Mouse (Mus musculus): ENCODE data around the gene Nedd9. TPM values are rescaled to one million over a fixed set of nuclear protein-coding genes. Genes with fewer than 3 reads are reported as not detected.

The Nedd9 gene
- polyA plus RNA-seq, 1 experiment, result not detected

DNA sequence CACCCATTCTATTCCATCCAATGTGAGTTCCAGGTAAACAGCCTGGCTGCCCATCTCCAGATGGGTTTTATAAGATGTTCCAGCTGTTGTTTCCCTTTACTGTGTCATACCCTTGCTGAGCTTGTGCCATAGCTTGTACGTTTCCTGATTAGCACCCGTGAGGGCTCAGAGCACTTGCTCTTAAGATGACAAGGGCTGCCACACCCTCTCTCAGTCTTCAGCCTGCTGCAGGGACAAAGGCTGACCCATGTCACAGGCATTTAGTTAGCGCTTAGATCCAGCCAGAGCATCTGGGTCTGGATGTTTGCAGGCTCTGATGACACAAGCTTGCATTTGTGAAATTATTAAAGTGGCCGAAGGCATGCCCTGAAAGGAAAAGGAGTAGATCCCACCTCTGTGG, 187.1 kb downstream of the Nedd9 start:
- H3K9me3 ChIP-seq (ENCODE audit: control insufficient read depth, low read length), result no peaks in the 10 kb centered on the region
- TF ChIP-seq TAL1 (IDR thresholded peaks at IDR 0.05; ENCODE audit: low read length) (no peak), GATA1 (IDR thresholded peaks at IDR 0.05; ENCODE audit: low read length) (no peak)
- no peak overlapping the region for H3K4me3 ChIP-seq (replicated peaks)
- H3K36me3 ChIP-seq (ENCODE audit: control insufficient read depth), result no peaks in the 10 kb centered on the region
- H3K4me1 ChIP-seq (ENCODE audit: control insufficient read depth), result no peaks in the 10 kb centered on the region
- H3K27me3 ChIP-seq (ENCODE audit: control insufficient read depth), result no peaks in the 10 kb centered on the region

GRCm38 (mm10) chr13:41298996-41299395, 188.2 kb downstream of the Nedd9 start:
- TF ChIP-seq GATA1 (IDR thresholded peaks at IDR 0.05; ENCODE audit: low read length), result no peak
- TF ChIP-seq TAL1 (IDR thresholded peaks at IDR 0.05; ENCODE audit: low read length), result no peak
- H3K36me3 ChIP-seq (ENCODE audit: control insufficient read depth), result no peaks in the 10 kb centered on the region
- no peaks in the 10 kb centered on the region for H3K27me3 ChIP-seq (ENCODE audit: control insufficient read depth)
- no peaks in the 10 kb centered on the region for H3K9me3 ChIP-seq (ENCODE audit: control insufficient read depth, low read length)
- H3K4me3 ChIP-seq (replicated peaks), result no peak overlapping the region
- H3K4me1 ChIP-seq (ENCODE audit: control insufficient read depth), result no peaks in the 10 kb centered on the region

DNA sequence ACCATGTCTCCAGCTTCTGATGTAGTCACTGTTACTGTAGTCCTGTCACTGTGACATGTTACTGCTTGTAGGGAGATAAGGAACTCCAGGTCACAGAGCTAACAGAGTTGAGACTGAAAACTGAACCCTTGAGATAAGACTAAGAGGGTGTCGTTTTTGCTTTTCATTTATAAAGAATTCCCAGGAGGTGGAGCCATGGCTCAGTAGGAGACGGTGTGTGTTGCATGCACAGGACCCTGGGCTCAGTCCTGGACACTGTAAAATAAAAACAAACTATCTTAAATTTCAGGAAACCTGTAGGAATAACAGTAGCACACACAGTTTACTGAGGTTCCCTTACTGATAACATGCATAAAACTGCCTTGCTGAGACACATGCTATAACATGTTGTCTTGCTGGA, 188.6 kb downstream of the Nedd9 start:
- Histone ChIP-seq H3K4me1 (ENCODE audit: control insufficient read depth) (no peaks in the 10 kb centered on the region), H3K9me3 (ENCODE audit: control insufficient read depth, low read length) (no peaks in the 10 kb centered on the region), H3K27me3 (ENCODE audit: control insufficient read depth) (no peaks in the 10 kb centered on the region), H3K36me3 (ENCODE audit: control insufficient read depth) (no peaks in the 10 kb centered on the region), H3K4me3 (replicated peaks) (no peak overlapping the region)
- TF ChIP-seq GATA1 (IDR thresholded peaks at IDR 0.05; ENCODE audit: low read length) (no peak), TAL1 (IDR thresholded peaks at IDR 0.05; ENCODE audit: low read length) (no peak)

GRCm38 (mm10) chr13:41296396-41296795, 190.8 kb downstream of the Nedd9 start:
- no peaks in the 10 kb centered on the region for H3K36me3 ChIP-seq (ENCODE audit: control insufficient read depth)
- H3K27me3 ChIP-seq (ENCODE audit: control insufficient read depth), result no peaks in the 10 kb centered on the region
- H3K9me3 ChIP-seq (ENCODE audit: control insufficient read depth, low read length), result no peaks in the 10 kb centered on the region
- no peak overlapping the region for H3K4me3 ChIP-seq (replicated peaks)
- no peak for TF ChIP-seq TAL1 (IDR thresholded peaks at IDR 0.05; ENCODE audit: low read length)
- no peak for TF ChIP-seq GATA1 (IDR thresholded peaks at IDR 0.05; ENCODE audit: low read length)
- no peaks in the 10 kb centered on the region for H3K4me1 ChIP-seq (ENCODE audit: control insufficient read depth)

DNA sequence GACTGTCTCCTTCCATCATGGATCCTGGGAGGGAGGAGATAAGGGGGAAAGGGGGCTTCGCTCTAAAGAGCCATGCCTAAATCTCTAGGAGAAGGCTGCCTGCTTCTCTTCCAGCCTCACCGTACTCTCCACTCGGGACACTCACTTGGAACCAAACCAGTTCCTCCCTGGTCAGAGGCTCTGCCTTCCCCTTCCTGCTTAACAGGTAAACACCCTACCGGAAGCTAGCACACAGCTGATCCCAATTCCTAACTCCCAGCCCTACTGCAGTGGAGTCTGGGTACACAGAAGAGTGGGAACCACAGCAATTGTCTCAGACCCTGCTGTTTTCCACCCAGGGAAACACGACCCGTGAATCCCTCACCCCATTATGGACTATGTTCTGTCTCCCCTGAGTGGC, 191.3 kb downstream of the Nedd9 start:
- Histone ChIP-seq H3K27me3 (ENCODE audit: control insufficient read depth) (no peaks in the 10 kb centered on the region), H3K4me3 (replicated peaks) (no peak overlapping the region)

GRCm38 (mm10) chr13:41293595-41293994, 193.6 kb downstream of the Nedd9 start:
- no peak for TF ChIP-seq GATA1 (IDR thresholded peaks at IDR 0.05; ENCODE audit: low read length)
- no peak for TF ChIP-seq TAL1 (IDR thresholded peaks at IDR 0.05; ENCODE audit: low read length)
- no peaks in the 10 kb centered on the region for H3K36me3 ChIP-seq (ENCODE audit: control insufficient read depth)
- no peaks in the 10 kb centered on the region for H3K4me1 ChIP-seq (ENCODE audit: control insufficient read depth)
- no peaks in the 10 kb centered on the region for H3K9me3 ChIP-seq (ENCODE audit: control insufficient read depth, low read length)
- no peak overlapping the region for H3K4me3 ChIP-seq (replicated peaks)
- no peaks in the 10 kb centered on the region for H3K27me3 ChIP-seq (ENCODE audit: control insufficient read depth)

More for the DNA sequence above, 191.3 kb downstream of the Nedd9 start:
- H3K9me3 ChIP-seq (ENCODE audit: control insufficient read depth, low read length), result no peaks in the 10 kb centered on the region
- H3K36me3 ChIP-seq (ENCODE audit: control insufficient read depth), result no peaks in the 10 kb centered on the region
- no peaks in the 10 kb centered on the region for H3K4me1 ChIP-seq (ENCODE audit: control insufficient read depth)
- TF ChIP-seq GATA1 (IDR thresholded peaks at IDR 0.05; ENCODE audit: low read length) (no peak), TAL1 (IDR thresholded peaks at IDR 0.05; ENCODE audit: low read length) (no peak)

DNA sequence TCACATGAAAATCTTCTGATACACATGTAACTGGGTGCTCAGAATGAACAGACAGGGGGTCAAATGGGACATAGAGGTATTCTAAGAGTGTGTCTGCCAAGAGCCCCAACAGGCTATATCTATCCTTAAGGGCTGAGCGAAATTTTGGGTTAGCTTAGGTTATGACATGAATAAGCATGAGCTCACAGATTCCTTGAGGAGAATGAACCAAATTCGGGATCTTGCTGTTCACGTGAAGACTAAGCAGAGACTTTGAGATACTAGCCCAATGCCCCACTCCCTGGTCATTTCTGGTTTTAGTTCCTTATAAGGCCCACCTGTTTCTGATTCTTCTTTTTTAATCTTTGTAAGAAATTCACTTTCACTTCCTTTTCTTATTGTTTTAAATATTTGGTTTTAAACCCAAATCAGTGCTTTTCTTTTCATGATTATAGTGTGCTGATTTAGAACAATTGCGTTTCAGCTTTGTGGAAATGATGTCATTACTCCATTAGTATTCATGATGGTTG, 195.6 kb downstream of the Nedd9 start:
- Histone ChIP-seq H3K36me3 (ENCODE audit: control insufficient read depth) (no peaks in the 10 kb centered on the region), H3K4me3 (replicated peaks) (no peak overlapping the region), H3K9me3 (ENCODE audit: control insufficient read depth, low read length) (no peaks in the 10 kb centered on the region), H3K4me1 (ENCODE audit: control insufficient read depth) (no peaks in the 10 kb centered on the region), H3K27me3 (ENCODE audit: control insufficient read depth) (no peaks in the 10 kb centered on the region)
- TF ChIP-seq TAL1 (IDR thresholded peaks at IDR 0.05; ENCODE audit: low read length) (no peak), GATA1 (IDR thresholded peaks at IDR 0.05; ENCODE audit: low read length) (no peak)

DNA sequence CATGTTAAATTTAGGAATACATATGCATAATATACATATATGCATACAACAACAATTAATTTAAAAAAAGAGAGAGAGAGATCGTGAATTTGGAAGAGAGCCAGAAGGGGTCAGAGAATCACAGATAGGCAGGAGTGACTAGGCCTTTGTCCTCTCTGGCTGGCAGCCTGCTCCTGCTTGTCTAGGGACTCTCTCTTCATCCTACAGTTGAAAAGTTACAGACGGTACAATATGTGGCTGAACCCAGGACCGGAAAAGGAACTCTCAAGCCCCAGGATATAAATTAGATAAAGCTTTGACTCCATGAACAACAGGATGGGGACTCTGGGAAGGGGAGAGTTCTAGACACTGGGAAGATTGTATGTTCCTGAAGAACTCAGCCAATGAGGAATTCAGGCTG, 200.9 kb downstream of the Nedd9 start:
- Histone ChIP-seq H3K27me3 (ENCODE audit: control insufficient read depth) (no peaks in the 10 kb centered on the region), H3K9me3 (ENCODE audit: control insufficient read depth, low read length) (no peaks in the 10 kb centered on the region), H3K4me1 (ENCODE audit: control insufficient read depth) (no peaks in the 10 kb centered on the region), H3K4me3 (replicated peaks) (no peak overlapping the region), H3K36me3 (ENCODE audit: control insufficient read depth) (no peaks in the 10 kb centered on the region)
- TF ChIP-seq GATA1 (IDR thresholded peaks at IDR 0.05; ENCODE audit: low read length) (no peak), TAL1 (IDR thresholded peaks at IDR 0.05; ENCODE audit: low read length) (no peak)

DNA sequence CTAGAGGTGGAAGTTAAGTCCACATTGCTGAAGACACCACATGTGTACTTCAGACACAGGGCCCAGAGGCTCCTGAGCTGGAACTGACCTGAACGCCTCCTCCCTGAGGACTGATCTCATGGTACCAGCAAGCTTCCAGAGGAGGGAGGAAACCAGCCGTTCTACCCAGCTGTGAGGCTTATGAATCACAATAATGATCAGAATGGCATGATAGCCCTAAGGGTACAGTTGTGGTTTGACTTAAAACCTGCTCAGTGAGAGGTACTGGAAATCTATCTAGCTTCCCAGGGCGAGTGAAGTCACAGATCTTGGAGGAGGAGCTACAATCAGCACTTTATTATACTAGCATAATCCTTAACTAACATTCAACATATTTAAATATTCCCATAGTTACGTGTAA, 201.7 kb downstream of the Nedd9 start:
- no peak overlapping the region for H3K4me3 ChIP-seq (replicated peaks)
- no peaks in the 10 kb centered on the region for H3K9me3 ChIP-seq (ENCODE audit: control insufficient read depth, low read length)
- H3K36me3 ChIP-seq (ENCODE audit: control insufficient read depth), result no peaks in the 10 kb centered on the region
- no peaks in the 10 kb centered on the region for H3K27me3 ChIP-seq (ENCODE audit: control insufficient read depth)
- TF ChIP-seq GATA1 (IDR thresholded peaks at IDR 0.05; ENCODE audit: low read length), result no peak
- TF ChIP-seq TAL1 (IDR thresholded peaks at IDR 0.05; ENCODE audit: low read length), result no peak
- H3K4me1 ChIP-seq (ENCODE audit: control insufficient read depth), result no peaks in the 10 kb centered on the region

GRCm38 (mm10) chr13:41283256-41283655, 203.9 kb downstream of the Nedd9 start:
- no peaks in the 10 kb centered on the region for H3K9me3 ChIP-seq (ENCODE audit: control insufficient read depth, low read length)
- no peaks in the 10 kb centered on the region for H3K27me3 ChIP-seq (ENCODE audit: control insufficient read depth)
- H3K4me1 ChIP-seq (ENCODE audit: control insufficient read depth), result no peaks in the 10 kb centered on the region
- no peak overlapping the region for H3K4me3 ChIP-seq (replicated peaks)
- no peaks in the 10 kb centered on the region for H3K36me3 ChIP-seq (ENCODE audit: control insufficient read depth)
- TF ChIP-seq GATA1 (IDR thresholded peaks at IDR 0.05; ENCODE audit: low read length), result no peak
- TF ChIP-seq TAL1 (IDR thresholded peaks at IDR 0.05; ENCODE audit: low read length), result no peak
